16 mouse cellular contexts compared by ENCODE assay signal in genomic region chr14:9597460-9597977, GRCm38 (mm10).
DNase-seq lines count a peak whose midpoint lies in the region; ATAC-seq lines count a peak whose summit lies in the region.
"Had no signal": no experiment of that assay in that cellular context is flagged by ENCODE, and none has a peak within 500 bp of the region (broad histone marks: within the 10 kb centered on the region; RNA-seq: fewer than 3 reads in every experiment).

No protein-coding gene starts in this region.

- no peak overlapping the region for H3K4me2 ChIP-seq in neural tube, embryonic 15.5 days
- H3K4me2 ChIP-seq in hindbrain, embryonic 11.5 days (replicated peaks; ENCODE audit: low read depth, low read length) = no peak overlapping the region
- H3K4me2 ChIP-seq in midbrain, embryonic 13.5 days (replicated peaks) = no peak overlapping the region
- H3K4me2 ChIP-seq: heart, embryonic 12.5 days had no signal

- WGBS in neural tube, embryonic 15.5 days = 13% methylated on average over 5 of the region's 5 CpGs
- 13% methylated on average over 5 of the region's 5 CpGs for WGBS in hindbrain, embryonic 11.5 days
- 3% methylated on average over 5 of the region's 5 CpGs for WGBS in midbrain, embryonic 13.5 days

- peak; percentile 26 for DNase-seq in neural tube, embryonic 10.5 days (ENCODE audit: extremely low spot score, low spot score)
- DNase-seq in hindbrain, embryonic 11.5 days (ENCODE audit: low spot score) = peak; percentile 49
- DNase-seq in retina, postnatal 7 days (ENCODE audit: low read depth, low spot score) = peak; percentile 14
- no peak for DNase-seq in frontal cortex, postnatal 10 days (ENCODE audit: low spot score in 2 of 2)
- DNase-seq in ovary, adult 18-20 months (ENCODE audit: low spot score) = no peak
- DNase-seq in testis, postnatal 14 days (ENCODE audit: low spot score) = no peak
- DNase-seq: gastrocnemius, postnatal 10 days; lung, postnatal 36 days; right cerebral cortex, postnatal 14 days had no signal

- H3K4me1 ChIP-seq in neural tube, embryonic 15.5 days = no peaks in the 10 kb centered on the region
- no peaks in the 10 kb centered on the region for H3K4me1 ChIP-seq in hindbrain, embryonic 11.5 days (replicated peaks; ENCODE audit: control insufficient read depth, insufficient read depth, low read length)
- peaks cover 7% of the 10 kb centered on the region for H3K4me1 ChIP-seq in midbrain, embryonic 13.5 days (replicated peaks)
- H3K4me1 ChIP-seq: heart, embryonic 12.5 days had no signal

- H3K27me3 ChIP-seq in neural tube, embryonic 15.5 days (replicated peaks) = no peaks in the 10 kb centered on the region
- no peaks in the 10 kb centered on the region for H3K27me3 ChIP-seq in hindbrain, embryonic 11.5 days (ENCODE audit: control insufficient read depth, insufficient read depth, low read length)
- H3K27me3 ChIP-seq in midbrain, embryonic 13.5 days = no peaks in the 10 kb centered on the region; the same call in none of the 2 replicates
- H3K27me3 ChIP-seq: heart, embryonic 12.5 days had no signal

- H3K27ac ChIP-seq in neural tube, embryonic 15.5 days (replicated peaks) = no peak overlapping the region
- H3K27ac ChIP-seq in hindbrain, embryonic 11.5 days (ENCODE audit: low read depth, low read length) = no peak overlapping the region; the same call in 1 of the 2 replicates
- H3K27ac ChIP-seq in midbrain, embryonic 13.5 days = no peak overlapping the region
- H3K27ac ChIP-seq: layer of hippocampus, adult 2 months; liver, embryonic 14.5 days had no signal

- H3K9ac ChIP-seq in neural tube, embryonic 15.5 days (replicated peaks) = no peak overlapping the region
- no peak overlapping the region for H3K9ac ChIP-seq in hindbrain, embryonic 11.5 days (ENCODE audit: low read depth, low read length)
- no peak overlapping the region for H3K9ac ChIP-seq in midbrain, embryonic 13.5 days (replicated peaks)
- H3K9ac ChIP-seq: heart, embryonic 12.5 days; liver, embryonic 14.5 days had no signal

- no peak for ATAC-seq in neural tube, embryonic 15.5 days (ENCODE audit: low FRiP score)
- peak; percentile 91 for ATAC-seq in hindbrain, embryonic 11.5 days (ENCODE audit: low FRiP score)
- ATAC-seq in midbrain, embryonic 13.5 days = peak; percentile 88

- H3K36me3 ChIP-seq in neural tube, embryonic 15.5 days = no peaks in the 10 kb centered on the region
- no peaks in the 10 kb centered on the region for H3K36me3 ChIP-seq in hindbrain, embryonic 11.5 days (ENCODE audit: control insufficient read depth, insufficient read depth, low read length)
- no peaks in the 10 kb centered on the region for H3K36me3 ChIP-seq in midbrain, embryonic 13.5 days
- H3K36me3 ChIP-seq: heart, embryonic 12.5 days had no signal

- H3K9me3 ChIP-seq in neural tube, embryonic 15.5 days (replicated peaks) = no peaks in the 10 kb centered on the region
- H3K9me3 ChIP-seq in hindbrain, embryonic 11.5 days (ENCODE audit: control insufficient read depth, low read length) = no peaks in the 10 kb centered on the region
- H3K9me3 ChIP-seq in midbrain, embryonic 13.5 days = no peaks in the 10 kb centered on the region
- H3K9me3 ChIP-seq: heart, embryonic 12.5 days had no signal

- H3K4me3 ChIP-seq in neural tube, embryonic 15.5 days (replicated peaks) = no peak overlapping the region
- no peak overlapping the region for H3K4me3 ChIP-seq in hindbrain, embryonic 11.5 days (ENCODE audit: low read depth, low read length)
- H3K4me3 ChIP-seq in midbrain, embryonic 13.5 days (replicated peaks) = no peak overlapping the region
- H3K4me3 ChIP-seq: erythroblast, embryonic 14.5 days; heart, embryonic 12.5 days; layer of hippocampus, adult 2 months; myocyte had no signal

Comparison
In these comparisons a context has a peak if more than half of its experiments do, and no peak if none do; other contexts are left out.
1. DNase-seq: peak in neural tube, embryonic 10.5 days (single experiment), hindbrain, embryonic 11.5 days (single experiment) and retina, postnatal 7 days (single experiment); none in frontal cortex, postnatal 10 days (0 of 2), ovary, adult 18-20 months (single experiment) and testis, postnatal 14 days (single experiment).